Mouse (Mus musculus) lung, postnatal 36 days (tissue): ENCODE measurements around the gene Vmac.

Source experiments
- DNase-seq: peaks from one replicate; pipeline ENCODE4 v3.0.0; 2022; ENCODE audit warnings: mixed read lengths

Gene Vmac

GRCm38 (mm10) chr17:56683546-56684140, 34.2 kb downstream of the Vmac start:
- DNase-seq, result no peak

- no peak for DNase-seq
These were observed 34.9 kb downstream of the Vmac start for GRCm38 (mm10) chr17:56682880-56683279.

- no peak for DNase-seq
These were observed 36.0 kb downstream of the Vmac start for GRCm38 (mm10) chr17:56681791-56682190.

- peak; percentile 2 for DNase-seq
These were observed 44.0 kb downstream of the Vmac start for GRCm38 (mm10) chr17:56673647-56674416.

GRCm38 (mm10) chr17:56672941-56673646, 44.7 kb downstream of the Vmac start, which contains the start of gene Ranbp3:
Gene Ranbp3 (plus strand): TSS chr17:56673294.
- peak; percentile 99 for DNase-seq

GRCm38 (mm10) chr17:56669766-56670165, 48.1 kb downstream of the Vmac start:
- DNase-seq, result no peak

GRCm38 (mm10) chr17:56668384-56669144, 49.3 kb downstream of the Vmac start:
- DNase-seq, result peak; percentile 83

- DNase-seq, result no peak
These were observed 50.2 kb downstream of the Vmac start for GRCm38 (mm10) chr17:56667591-56667990.

- DNase-seq, result no peak
These were observed 51.4 kb downstream of the Vmac start for GRCm38 (mm10) chr17:56666384-56666783.

GRCm38 (mm10) chr17:56664333-56664732, 53.5 kb downstream of the Vmac start:
- DNase-seq, result peak; percentile 70
